Mouse (Mus musculus): ENCODE results near the gene Ip6k3. TPM values are rescaled to one million over a fixed set of nuclear protein-coding genes. Genes with fewer than 3 reads are reported as not detected.

Gene Ip6k3
- total RNA-seq, 4 experiments from 2014 or later, result 0.74 to 2.6 (median 1.6) TPM

DNA sequence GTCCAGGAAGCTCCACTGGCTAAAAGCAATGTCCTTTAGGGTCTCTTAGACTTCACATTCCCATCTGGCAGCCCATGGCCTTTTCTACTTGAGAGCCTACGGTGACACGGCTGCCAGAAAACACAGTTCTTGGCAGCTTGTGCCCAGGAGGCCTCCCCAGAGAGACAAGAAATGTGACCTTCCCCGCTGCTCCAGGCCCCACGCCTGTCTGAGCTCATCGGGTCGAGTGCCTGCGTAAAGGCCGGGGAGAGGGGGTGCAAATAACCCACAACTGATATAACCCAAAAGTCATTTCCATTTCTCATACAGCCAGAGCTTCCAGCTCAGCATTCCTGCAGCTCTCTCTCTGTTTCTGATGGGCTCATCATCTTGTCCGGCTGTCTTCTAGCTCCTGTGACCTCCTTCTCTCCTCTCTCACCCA is 13.8 kb downstream of the Ip6k3 start:
- no peak for DNase-seq (ENCODE audit: low spot score in 2 of 2)

DNA sequence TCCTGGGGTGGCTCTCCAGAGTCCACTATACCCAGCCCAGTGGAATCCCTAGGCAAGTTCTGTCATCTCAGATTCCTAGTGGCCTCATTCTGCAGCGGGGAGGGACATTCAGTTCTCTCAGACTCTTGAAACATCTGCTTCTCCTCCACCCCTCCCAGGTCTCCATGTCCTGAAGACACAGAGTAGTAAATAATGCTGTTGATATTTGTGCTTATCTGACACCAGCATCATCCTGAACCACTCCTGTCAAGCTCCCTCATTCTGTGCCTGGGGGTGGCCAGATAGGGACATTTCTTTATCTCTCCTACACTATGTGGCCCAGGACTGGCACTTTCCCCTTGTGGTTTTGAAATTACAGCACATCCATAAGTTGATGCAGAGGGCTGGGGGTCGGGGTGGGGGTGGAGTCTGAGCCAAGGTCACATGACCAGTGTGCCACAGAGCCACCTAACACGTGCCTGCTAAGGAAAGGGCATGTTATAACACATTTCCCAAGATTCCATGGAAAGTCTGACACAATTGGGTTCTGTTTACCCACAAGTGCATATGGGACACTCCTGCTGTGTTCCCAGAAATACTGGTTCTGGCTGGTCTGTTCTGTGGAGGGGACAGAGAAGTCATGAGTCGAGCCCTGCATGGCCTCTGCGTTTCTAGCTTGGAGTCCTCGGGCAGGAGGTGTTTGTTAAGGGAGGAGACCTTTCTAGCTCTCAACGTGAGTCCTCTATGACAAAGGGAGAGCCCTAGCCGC is 14.4 kb downstream of the Ip6k3 start:
- no peak for DNase-seq (ENCODE audit: low spot score in 2 of 2)

DNA sequence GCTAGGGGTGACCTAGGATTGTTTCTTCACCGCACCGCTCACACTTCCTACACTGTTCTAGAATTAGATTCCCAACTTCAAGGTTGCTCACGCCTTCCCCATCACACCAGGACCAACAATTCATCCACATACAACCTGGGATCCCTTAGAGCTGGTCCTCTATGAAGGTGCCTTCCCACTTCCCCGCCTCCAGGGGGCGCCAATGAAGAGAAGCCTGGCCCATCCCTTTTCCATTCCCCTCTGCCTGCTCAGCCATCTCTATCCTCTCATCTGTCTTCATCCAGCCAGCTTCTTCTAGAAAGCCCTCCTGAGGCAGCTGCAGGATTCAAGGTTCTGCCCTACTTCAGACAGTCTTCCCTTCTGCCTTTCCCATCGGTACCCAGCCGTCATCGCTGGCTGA is 16.2 kb downstream of the Ip6k3 start:
- DNase-seq (ENCODE audit: low spot score in 2 of 2), result no peak

DNA sequence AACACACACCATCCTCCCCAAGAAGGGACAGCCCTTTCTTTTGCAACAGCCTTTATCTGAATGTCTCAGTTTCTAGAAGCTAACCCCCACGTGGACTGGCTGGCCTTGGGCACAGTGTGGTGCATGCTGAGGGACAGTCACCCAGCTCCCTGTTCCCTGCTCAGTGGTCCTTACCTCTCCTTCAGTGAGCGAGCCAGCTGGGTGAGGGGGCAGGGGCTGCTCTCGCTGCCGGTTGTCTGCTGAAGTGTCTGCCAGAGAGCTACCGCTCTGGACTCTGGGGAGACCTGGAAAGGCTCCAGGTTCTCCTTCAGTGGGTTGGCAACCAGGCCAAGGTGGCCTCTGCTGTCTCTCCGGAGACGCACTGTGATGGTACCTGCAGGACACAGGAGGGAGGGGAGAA is 16.7 kb downstream of the Ip6k3 start:
- DNase-seq (ENCODE audit: low spot score in 2 of 2), result no peak

DNA sequence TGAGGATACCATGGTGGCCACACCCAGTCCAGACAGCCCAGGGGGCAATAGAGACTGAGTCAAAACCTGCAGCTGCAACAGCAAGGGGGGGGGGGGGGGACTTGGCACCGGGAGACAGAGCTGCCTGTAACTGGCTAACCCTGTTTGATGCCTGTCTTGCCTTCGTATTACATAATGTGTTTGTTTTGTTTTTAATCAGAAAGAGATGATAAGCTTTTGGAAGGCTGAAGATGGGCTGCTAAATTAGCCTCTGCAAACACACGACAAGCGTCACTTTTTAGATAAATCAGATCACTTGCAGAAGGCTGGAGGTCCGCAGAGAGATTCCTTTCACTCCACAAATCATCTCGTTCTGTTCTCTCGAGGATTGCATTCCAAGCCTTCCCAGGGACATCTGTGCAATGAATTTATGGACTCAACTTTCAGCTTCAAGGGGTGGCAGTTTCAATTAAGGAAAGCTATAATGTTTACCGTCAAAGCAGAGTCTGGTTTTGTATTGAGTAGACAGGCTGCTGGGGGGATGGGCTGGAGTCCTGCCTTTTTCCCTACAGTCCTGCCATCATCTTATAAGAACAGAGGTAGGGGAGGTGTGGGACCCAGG is 21.2 kb downstream of the Ip6k3 start:
- DNase-seq (ENCODE audit: low spot score in 2 of 2), result no peak

DNA sequence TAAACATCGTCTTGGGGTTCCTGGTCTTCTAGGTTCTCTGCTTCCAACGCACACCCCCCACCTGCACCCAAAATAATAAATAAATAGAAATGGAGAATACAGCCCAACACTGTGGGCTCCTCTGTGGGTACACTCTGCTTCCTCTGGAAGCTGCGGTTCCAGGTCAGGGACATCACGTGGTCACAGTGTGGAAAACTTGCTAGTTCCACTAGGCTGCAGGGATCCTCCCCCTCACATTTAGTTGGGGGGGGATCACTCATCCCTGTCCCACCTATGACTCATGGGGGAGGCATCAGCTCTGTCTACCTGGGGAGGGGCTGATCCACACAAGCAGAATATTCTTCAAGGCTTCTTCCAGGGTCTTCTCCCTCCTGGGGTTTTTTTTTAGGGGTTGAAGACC is 23.4 kb downstream of the Ip6k3 start:
- no peak for DNase-seq (ENCODE audit: low spot score in 2 of 2)

DNA sequence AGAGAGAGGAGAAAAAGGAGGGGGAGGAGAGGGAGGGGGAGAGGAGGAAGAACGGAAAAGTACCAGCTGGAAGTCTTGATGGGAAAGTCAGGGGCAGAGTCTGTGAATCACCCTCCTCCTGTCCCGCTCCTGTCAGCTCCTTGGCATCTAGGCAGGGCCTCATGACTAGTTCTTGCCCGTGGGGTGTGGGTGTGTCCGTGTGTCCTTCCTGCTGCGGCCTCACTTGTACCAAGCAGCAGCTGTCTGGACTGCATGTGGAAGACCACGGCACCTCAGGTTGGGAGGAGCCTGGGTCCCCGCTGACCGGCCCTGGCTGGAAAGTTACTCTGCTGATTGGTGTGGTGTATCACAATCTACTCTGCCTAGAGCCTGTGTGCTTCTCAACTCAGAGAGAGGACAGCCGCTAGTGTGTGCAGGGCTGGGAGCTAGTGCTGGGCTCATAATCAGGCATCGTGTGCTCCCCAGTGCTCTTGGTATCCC is 25.6 kb downstream of the Ip6k3 start:
- no peak for DNase-seq (ENCODE audit: low spot score in 2 of 2)

DNA sequence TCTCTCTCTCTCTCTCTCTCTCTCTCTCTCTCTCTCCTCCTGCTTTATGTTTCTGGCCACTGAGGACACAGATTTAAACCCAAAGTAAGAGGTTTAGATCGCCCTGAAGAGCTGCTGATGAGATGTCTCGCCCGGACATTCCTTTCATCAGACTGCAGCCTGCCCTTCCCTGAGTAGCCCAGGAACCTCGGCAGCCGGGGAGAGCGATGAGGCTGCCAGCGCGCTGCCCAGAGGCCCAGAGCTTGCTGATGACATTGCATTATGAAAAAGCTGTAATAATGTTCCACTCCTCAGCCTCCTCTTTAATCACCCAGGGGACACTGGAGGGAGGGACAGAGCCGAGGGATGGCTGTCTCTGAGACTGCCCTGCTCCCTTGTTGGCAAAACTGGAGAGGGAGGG is 27.3 kb downstream of the Ip6k3 start:
- no peak for DNase-seq (ENCODE audit: low spot score in 2 of 2)

DNA sequence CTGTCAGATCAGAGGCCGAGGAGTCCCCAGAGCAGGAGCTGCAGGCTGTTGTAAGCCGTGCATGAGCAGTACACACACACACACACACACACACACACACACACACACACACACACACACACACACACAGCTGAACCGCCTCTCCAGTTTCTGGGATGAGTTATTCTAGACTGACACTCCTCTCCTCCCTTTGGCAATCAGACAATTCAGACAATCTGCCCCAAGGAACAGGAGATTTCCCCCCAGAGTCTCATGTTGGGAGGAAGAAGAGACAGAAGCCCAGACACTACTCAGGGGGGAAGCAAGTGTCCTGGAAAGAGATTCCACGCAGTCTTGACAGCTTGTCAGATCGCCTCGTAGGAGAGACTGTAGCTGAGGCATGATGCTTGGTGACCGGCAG is 28.3 kb downstream of the Ip6k3 start:
- DNase-seq (ENCODE audit: low spot score in 2 of 2), result no peak

DNA sequence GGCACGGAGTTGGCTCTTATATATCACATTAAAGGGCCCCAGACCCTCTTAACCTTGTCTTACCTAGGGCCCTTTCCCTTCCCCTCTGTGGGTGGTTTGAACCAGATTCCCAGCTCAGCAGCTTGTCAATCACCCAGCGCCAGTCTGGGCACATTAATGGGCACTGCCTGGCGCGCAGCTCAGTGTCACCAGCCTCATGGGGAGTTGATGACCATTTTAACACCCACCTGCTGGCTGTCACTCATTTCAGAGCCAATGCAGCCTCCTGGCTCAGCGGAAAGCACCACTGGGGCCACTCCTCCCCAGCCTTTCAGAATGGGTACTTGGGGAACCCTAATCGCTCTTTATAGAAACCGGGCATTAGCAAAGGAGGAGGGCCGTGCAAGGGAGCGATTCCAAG is 29.2 kb downstream of the Ip6k3 start:
- no peak for DNase-seq (ENCODE audit: low spot score in 2 of 2)

DNA sequence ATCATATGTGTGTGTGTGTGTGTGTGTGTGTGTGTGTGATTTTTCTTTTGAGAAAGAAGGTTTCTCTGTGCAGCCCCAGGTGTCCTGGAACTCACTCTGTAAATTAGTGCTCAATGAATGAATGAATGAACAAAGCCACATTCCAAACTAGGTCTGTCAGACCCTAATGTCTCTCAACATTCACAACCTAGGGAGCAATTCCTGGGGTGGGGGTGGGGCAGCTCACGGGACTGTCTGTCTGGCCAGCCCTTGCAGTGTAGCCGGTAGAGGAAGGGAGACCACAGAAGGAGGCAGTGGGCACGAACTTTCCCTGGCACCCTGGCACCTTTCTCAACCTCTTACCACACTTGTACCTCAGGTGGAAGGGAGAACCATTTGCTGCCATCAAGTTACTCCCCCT is 32.9 kb downstream of the Ip6k3 start:
- no peak for DNase-seq (ENCODE audit: low spot score in 2 of 2)

DNA sequence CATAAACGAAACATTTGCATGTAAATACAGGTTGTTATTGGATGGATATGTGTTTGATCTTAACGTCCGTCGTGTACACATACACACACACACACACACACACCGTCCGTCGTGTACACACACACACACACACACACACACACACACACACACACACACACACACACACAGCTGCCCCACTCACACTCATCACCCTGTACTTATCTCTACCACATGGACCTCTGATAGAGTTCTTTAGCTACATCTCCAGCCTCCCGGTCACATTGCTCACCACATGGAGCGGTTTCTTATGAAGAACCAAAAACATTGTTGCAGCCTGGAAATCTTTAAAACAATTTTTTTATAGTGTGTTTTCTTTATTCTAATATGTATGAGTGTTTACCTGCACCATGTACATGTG is 33.4 kb downstream of the Ip6k3 start:
- DNase-seq (ENCODE audit: low spot score in 2 of 2), result no peak

DNA sequence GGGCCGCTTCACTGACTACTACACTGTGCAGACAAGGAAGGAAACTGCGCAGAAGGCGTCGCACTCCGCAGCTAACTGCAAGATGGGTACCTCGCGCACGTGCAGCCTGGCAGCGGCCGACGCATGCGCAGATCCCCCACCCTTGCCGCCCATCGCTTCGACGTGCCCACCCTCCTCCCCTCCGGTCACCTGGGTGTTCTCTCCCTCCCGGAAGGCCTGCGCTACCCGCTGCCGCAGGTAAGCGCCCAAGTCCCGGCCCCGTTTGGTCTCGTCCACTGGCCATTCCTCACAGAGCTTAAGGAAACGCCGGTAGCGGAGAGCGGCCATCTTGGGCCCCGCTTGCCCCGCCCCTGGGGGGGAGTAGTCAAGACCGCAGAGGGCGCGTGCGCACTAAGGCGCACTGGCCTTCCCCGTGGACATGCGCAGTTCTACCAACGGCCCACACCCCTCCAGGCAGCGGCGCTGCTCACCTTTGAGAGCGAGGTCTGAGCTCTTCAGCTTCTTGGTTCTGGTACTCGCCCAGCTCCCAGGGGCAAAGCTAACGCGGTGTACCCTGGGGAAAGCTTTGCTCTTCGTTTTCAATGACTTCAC is 33.9 kb downstream of the Ip6k3 start, which contains the start of gene Uqcc2:
TSS of gene Uqcc2 (minus strand) at position 366 of the 591 bp plus-strand sequence.
- peak; percentile 94 to 95 for DNase-seq (ENCODE audit: low spot score in 2 of 2)

DNA sequence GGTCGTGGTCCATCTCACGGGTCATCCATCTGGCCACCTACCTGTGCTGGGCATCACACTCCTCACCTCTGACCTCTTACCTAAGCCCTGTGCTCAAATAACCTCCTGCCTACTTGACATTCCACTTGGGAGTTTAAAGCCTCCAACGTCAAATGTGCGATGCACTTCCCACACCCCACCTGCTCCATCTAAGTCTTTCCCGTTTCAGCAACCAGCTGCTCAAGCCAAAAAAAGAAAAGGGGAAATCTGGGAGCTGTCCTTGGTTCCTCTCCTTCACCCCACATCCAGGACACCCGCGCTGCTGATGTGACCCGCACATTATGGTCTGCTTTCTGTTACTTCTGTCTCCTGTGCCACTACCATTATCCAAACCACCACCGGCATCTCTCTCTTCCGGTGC is 35.4 kb downstream of the Ip6k3 start:
- DNase-seq (ENCODE audit: low spot score in 2 of 2), result peak in 1 of 2 experiments; percentile 54

DNA sequence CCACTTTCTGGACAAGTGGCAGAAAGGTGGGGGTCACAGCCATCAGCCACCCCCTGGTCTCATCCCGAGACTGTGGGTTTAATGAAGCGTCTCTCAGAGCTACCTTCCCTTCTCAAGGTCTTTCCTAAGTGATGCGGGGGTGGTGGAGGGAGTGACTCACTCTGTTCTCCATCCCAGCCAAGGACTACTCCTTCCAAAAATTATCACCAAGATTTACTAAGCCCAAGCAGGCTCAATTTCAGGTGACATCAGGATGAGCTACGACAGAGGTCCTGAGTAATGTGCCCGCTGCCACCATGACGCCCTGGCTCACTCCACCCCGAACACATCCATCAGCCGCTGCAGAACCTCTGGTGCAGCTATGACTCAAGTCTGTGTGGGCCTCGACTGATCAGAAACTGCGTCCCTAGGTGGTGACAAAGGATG is 36.3 kb downstream of the Ip6k3 start:
- peak in 1 of 2 experiments; percentile 68 for DNase-seq (ENCODE audit: low spot score in 2 of 2)

DNA sequence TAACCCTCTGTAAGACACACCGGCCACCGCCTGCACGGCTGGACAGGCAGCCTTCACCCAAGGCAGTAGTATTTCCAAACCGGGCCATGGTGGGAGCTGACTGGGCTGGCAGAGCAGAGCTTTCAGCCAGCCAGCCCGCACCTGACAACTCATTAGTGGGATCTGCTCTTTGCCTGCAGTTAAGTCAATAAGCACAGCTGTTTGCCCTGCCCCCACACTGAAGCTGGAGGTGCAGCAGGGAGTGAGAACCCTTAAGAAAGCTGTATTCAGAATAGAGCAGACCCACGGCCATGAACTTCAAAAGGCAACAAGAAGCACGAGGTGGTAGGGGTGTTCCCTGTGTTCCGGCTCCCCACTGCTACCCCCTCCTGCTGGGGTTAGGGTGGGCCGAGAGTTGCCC is 37.3 kb downstream of the Ip6k3 start:
- no peak for DNase-seq (ENCODE audit: low spot score in 2 of 2)

DNA sequence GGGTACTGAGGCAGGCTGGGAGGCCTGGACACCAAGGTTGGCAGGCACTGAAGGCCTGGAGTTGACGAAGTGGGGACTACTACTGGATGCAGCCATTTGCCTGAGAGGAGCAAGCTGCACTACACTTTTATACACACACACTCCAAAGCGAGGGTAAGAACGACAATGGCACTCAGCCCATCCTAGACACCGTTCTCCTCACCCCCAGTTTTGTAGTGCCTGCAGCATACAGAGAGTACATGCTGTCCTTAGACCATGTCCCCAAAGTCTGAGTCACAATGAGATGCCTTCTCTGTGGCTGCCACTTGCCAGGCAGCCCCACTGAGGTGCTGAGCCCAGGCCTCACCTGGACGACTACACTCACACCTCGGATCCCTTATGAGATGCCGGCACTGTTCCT is 37.8 kb downstream of the Ip6k3 start:
- no peak for DNase-seq (ENCODE audit: low spot score in 2 of 2)

DNA sequence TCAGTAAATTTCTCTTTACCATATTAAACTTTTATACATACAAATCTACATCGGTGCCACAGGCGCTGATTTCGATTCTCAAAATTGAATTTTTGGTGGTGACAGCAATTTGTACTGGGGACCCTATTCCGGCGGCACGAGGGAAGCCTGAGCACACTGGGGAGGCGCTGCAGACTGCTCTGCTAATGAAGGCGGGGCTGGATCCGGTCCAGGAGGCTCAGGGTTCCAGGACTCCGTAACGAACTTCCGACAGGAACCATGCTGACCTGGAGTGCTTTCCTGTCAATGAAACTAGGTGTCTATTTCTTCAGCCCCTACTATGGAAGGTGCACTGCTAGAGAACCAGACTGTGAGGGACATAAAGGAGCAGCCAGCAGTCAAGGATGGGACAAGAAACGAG is 38.3 kb downstream of the Ip6k3 start:
- no peak for DNase-seq (ENCODE audit: low spot score in 2 of 2)

DNA sequence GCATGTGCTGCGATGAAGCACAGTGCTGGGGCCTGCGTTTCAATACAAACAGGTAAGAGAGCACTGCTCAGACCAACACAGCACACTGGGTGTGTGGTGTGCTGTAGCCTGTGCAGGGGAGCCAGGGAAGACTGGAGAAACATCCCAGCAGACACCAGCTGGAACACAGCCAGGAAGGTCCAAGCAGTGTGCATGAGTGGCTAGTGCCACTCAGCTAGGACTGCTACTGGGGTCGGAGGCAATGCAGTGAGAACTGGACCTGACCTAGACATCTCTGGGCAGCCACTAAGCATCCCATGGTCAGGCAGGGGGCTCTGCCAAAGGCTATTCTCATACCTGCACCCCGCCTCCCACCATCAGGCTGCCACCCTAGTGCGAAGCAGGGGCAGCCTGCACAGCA is 39.4 kb downstream of the Ip6k3 start:
- no peak for DNase-seq (ENCODE audit: low spot score in 2 of 2)

DNA sequence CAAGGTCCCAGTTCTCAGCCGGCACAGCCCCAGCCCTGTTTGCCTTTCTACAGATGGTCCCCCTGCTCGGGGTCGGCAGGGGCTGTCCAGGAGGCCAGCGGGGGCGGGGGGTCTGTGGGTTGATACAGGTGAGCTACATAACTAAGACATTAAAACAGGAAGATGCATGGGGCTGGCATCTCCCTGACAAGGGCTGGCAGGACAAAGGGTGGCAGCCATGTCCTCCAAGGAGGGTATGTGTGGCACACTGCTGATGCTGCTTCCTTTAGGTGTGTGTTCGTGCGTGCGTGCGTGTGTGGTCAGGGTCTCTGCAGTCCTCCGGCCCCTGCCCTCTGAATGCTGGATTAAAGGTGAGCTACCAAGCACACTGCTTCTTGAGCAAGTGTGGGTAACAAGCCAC is 40.6 kb downstream of the Ip6k3 start:
- no peak for DNase-seq (ENCODE audit: low spot score in 2 of 2)

DNA sequence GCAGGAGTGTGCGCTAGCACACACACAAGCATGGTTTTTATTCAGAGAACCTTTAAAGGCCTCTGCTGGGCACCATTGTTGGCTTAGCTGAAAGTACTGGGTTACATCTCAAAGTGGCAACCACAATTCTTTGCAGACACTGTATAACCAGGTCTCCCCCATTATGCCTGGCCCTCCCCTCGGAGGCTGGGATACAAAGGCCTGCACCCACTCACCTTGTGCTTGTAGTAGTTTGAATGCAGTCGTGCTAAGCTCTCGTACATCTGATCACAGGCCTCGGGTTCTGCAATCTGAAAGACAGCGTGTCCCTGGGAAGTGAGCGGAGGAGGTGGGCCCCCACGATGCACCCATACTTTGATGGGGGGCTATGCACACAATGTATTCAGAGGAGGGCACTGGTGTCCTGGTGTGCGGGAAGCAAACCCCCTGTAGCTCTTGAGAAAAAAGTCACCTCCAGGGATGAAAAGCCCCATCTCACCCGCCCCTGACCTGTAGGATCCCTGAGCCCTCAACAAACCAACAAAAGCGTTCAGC is 41.9 kb downstream of the Ip6k3 start:
- DNase-seq (ENCODE audit: low spot score in 2 of 2), result no peak

DNA sequence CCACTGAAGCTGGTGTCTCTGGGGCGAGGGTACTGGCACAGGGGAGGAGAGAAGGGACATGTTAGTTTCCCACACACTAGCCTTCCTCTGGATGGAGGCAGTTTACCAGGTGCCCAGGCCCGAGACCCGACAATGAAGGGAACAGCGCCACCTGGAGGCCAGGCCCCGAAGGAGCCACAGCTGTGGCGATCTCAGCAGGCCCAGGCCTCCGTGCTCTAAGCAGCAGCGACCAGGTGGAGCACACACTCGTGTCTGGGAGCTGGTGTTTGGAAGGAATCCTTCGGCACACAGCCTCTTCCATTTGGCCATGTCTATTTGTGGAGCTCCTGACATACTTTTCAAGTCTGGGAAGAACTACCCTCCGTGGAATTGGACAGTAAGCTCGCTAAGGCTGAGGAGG is 42.4 kb downstream of the Ip6k3 start:
- DNase-seq (ENCODE audit: low spot score in 2 of 2), result peak; percentile 58 to 74

Measured in left cerebral cortex, adult 8-10 months (tissue).